Mouse (Mus musculus) limb, embryonic 12.5 days (tissue): ENCODE data around the gene Pyroxd2. TPM values are rescaled to one million over a fixed set of nuclear protein-coding genes. Genes with fewer than 3 reads are reported as not detected.
"Not testable (repeated sequence)": the region's sequence is repeated elsewhere in the genome, so short reads cannot be mapped to it uniquely, and the experiment has no call there.

Experiments used
- ATAC-seq: fragments of 200-750 bp; cut with Nextera tagmentation; 2 replicates; pipeline ENCODE4 v1.8.0; 2017; ENCODE audit warnings: low read depth, moderate TSS enrichment; ENCODE audit not compliant: insufficient number of reproducible peaks, insufficient read depth, low FRiP score, low TSS enrichment
- H3K27ac ChIP-seq: fragments of 300-500 bp; sonication (generic); 2 replicates; pipeline ENCODE4 v1.5.1; 2016; ENCODE audit warnings: mild to moderate bottlenecking, moderate library complexity
- H3K27me3 ChIP-seq: fragments of 300-500 bp; sonication (generic); 2 replicates; pipeline ENCODE4 v1.6.1; 2016; ENCODE audit warnings: mild to moderate bottlenecking, moderate library complexity
- H3K36me3 ChIP-seq: fragments of 300-500 bp; sonication (generic); 2 replicates; pipeline ENCODE4 v1.6.1; 2016; ENCODE audit warnings: mild to moderate bottlenecking, moderate library complexity
- H3K4me1 ChIP-seq: fragments of 300-500 bp; sonication (generic); replicated peaks from 2 replicates; pipeline ENCODE4 v1.6.1; 2016
- H3K4me2 ChIP-seq: fragments of 300-500 bp; sonication (generic); 2 replicates; pipeline ENCODE4 v1.6.1; 2016; ENCODE audit warnings: mild to moderate bottlenecking, moderate library complexity
- H3K4me3 ChIP-seq: fragments of 300-500 bp; sonication (generic); replicated peaks from 2 replicates; pipeline ENCODE4 v1.5.1; 2016; ENCODE audit warnings: mild to moderate bottlenecking
- H3K9ac ChIP-seq: fragments of 300-500 bp; sonication (generic); replicated peaks from 2 replicates; pipeline ENCODE4 v1.6.1; 2016; ENCODE audit warnings: mild to moderate bottlenecking, moderate library complexity
- H3K9me3 ChIP-seq: fragments of 300-500 bp; sonication (generic); 2 replicates; pipeline ENCODE4 v1.6.1; 2016; ENCODE audit warnings: mild to moderate bottlenecking, moderate library complexity
- WGBS: fragments of 180-500 bp; shearing (Covaris S2); methylation state at CpG from one replicate; pipeline ENCODE4 v1.1.7; 2016; 5-methylcytosine and 5-hydroxymethylcytosine counted together
- polyA plus RNA-seq: library from polyadenylated mRNA; unstranded; fragments of >200 nt; fragmentation: Nextera tagmentation; extraction: Ambion mirVana; gene quantifications from 2 replicates; pipeline ENCODE4 v1.2.1, GENCODE M21; 2016

Pyroxd2 gene
- polyA plus RNA-seq, 1 experiment from 2014 or later: 1.2 TPM

- peaks cover 11% of the 10 kb centered on the region for H3K4me1 ChIP-seq
- WGBS: 76% methylated on average over 4 of the region's 4 CpGs
- H3K4me2 ChIP-seq: no peak overlapping the region
- no peak for ATAC-seq
- H3K9ac ChIP-seq: no peak overlapping the region
- H3K36me3 ChIP-seq: no peaks in the 10 kb centered on the region
- no peak overlapping the region for H3K27ac ChIP-seq
- no peak overlapping the region for H3K4me3 ChIP-seq
- H3K9me3 ChIP-seq: no peaks in the 10 kb centered on the region
- H3K27me3 ChIP-seq: peaks cover 6% of the 10 kb centered on the region
These were observed 62.8 kb downstream of the Pyroxd2 start for GRCm38 (mm10) chr19:42689786-42690185.

- WGBS: 91% methylated on average over 11 of the region's 11 CpGs
- H3K4me2 ChIP-seq: no peak overlapping the region
- no peak overlapping the region for H3K9ac ChIP-seq
- ATAC-seq: no peak
- no peak overlapping the region for H3K27ac ChIP-seq
- H3K36me3 ChIP-seq: no peaks in the 10 kb centered on the region
- no peaks in the 10 kb centered on the region for H3K9me3 ChIP-seq
- H3K27me3 ChIP-seq: peaks cover 6% of the 10 kb centered on the region
- no peak overlapping the region for H3K4me3 ChIP-seq
- H3K4me1 ChIP-seq: peaks cover 6% of the 10 kb centered on the region; the same call in 1 of the 2 replicates
These were observed 63.3 kb downstream of the Pyroxd2 start for GRCm38 (mm10) chr19:42689321-42689720.

- not testable (repeated sequence) for H3K36me3 ChIP-seq, H3K27me3 ChIP-seq, H3K4me3 ChIP-seq, ATAC-seq, H3K27ac ChIP-seq, H3K9me3 ChIP-seq, H3K4me1 ChIP-seq, H3K9ac ChIP-seq, H3K4me2 ChIP-seq
- WGBS: 61% methylated on average over 2 of the region's 2 CpGs
These were observed 69.8 kb downstream of the Pyroxd2 start for GRCm38 (mm10) chr19:42682776-42683175.

GRCm38 (mm10) chr19:42678191-42678590, 74.4 kb downstream of the Pyroxd2 start:
- Histone ChIP-seq H3K9ac (no peak overlapping the region), H3K9me3 (peaks cover 7% of the 10 kb centered on the region; the same call in 1 of the 2 replicates), H3K4me2 (no peak overlapping the region), H3K27me3 (no peaks in the 10 kb centered on the region), H3K4me1 (peaks cover 9% of the 10 kb centered on the region), H3K36me3 (no peaks in the 10 kb centered on the region), H3K4me3 (no peak overlapping the region), H3K27ac (no peak overlapping the region)
- no peak for ATAC-seq
- 55% methylated on average over 10 of the region's 10 CpGs for WGBS

GRCm38 (mm10) chr19:42677452-42677851, 75.1 kb downstream of the Pyroxd2 start:
- H3K27me3 ChIP-seq: no peaks in the 10 kb centered on the region
- peaks cover 13% of the 10 kb centered on the region for H3K4me1 ChIP-seq
- no peak overlapping the region for H3K4me3 ChIP-seq
- H3K9ac ChIP-seq: no peak overlapping the region
- H3K27ac ChIP-seq: no peak overlapping the region
- no peaks in the 10 kb centered on the region for H3K36me3 ChIP-seq
- WGBS: 95% methylated on average over 3 of the region's 3 CpGs
- no peak overlapping the region for H3K4me2 ChIP-seq
- no peak for ATAC-seq
- H3K9me3 ChIP-seq: peaks cover 7% of the 10 kb centered on the region; the same call in 1 of the 2 replicates

- no peaks in the 10 kb centered on the region for H3K36me3 ChIP-seq
- 87% methylated on average over 3 of the region's 3 CpGs for WGBS
- H3K9me3 ChIP-seq: peaks cover 7% of the 10 kb centered on the region; the same call in 1 of the 2 replicates
- H3K4me3 ChIP-seq: no peak overlapping the region
- H3K27ac ChIP-seq: no peak overlapping the region
- H3K27me3 ChIP-seq: no peaks in the 10 kb centered on the region; the same call in 1 of the 2 replicates
- no peak overlapping the region for H3K9ac ChIP-seq
- peaks cover 13% of the 10 kb centered on the region for H3K4me1 ChIP-seq
- no peak overlapping the region for H3K4me2 ChIP-seq
- no peak for ATAC-seq
These were observed 75.6 kb downstream of the Pyroxd2 start for GRCm38 (mm10) chr19:42676931-42677330.

Other genes with a start within 250 kb of the Pyroxd2 start
- 24.3 and 29.1 TPM in 2 replicates for gene R3hcc1l, start 234.0 kb downstream of the Pyroxd2 start, polyA plus RNA-seq
- gene Loxl4, start 140.0 kb downstream of the Pyroxd2 start, polyA plus RNA-seq: 0.43 and 0.67 TPM in 2 replicates
- gene Hps1, start 27.2 kb upstream of the Pyroxd2 start, polyA plus RNA-seq: 14.5 and 15.4 TPM in 2 replicates